Mouse (Mus musculus) kidney, postnatal 4 days (tissue): Measurements from ENCODE around the gene Pik3r6.

ENCODE experiments used
- DNase-seq, 2 experiments: peaks; one replicate each; pipeline ENCODE4 v3.0.0; 2021; ENCODE audit warnings: mixed read lengths in 2 of 2

Gene Pik3r6

DNA sequence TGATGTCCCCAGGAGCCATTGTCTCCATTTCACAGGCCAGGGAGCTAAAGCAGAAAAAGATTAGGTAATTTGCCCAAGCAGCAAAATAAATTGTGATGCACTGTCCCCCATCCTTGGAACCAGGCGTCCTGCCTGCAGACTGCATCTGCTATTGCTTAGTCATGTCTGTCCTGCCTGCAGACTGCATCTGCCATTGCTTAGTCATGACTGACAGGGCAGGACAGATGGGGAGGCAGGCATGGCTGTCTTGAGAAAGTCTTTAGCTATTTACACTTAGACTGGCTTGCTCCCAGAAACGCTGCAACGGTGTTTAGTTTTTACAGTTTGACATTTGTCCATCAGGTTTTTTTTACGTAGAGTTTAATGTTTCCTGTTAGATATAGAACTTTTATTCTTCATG, 33.6 kb downstream of the Pik3r6 start:
- DNase-seq = peak in 1 of 2 experiments; percentile 22

DNA sequence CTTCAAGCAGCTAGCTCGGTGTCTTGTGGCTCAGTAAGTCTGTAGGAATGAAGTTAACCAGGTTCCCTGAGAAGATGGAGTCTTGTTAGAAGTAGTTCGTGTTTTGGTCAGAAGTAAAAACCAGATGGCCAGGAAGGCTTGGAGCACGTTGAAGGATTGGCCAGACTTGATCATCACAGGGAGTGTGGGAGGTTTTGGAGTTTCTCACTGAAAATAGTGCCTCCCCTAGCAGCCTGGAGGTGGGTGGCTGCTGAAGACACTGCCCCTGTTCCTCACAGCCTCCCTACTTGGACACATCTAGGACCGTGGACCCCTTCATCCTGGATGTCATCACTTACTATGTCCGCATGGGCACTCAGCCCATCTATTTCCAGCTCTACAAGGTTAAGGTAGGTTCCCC, 36.8 kb downstream of the Pik3r6 start:
- DNase-seq = no peak

GRCm38 (mm10) chr11:68544554-68544953, 41.7 kb downstream of the Pik3r6 start:
- DNase-seq = peak; percentile 68 to 73

GRCm38 (mm10) chr11:68545172-68545571, 42.4 kb downstream of the Pik3r6 start:
- DNase-seq = no peak

GRCm38 (mm10) chr11:68545682-68546222, 42.9 kb downstream of the Pik3r6 start:
- DNase-seq = no peak

DNA sequence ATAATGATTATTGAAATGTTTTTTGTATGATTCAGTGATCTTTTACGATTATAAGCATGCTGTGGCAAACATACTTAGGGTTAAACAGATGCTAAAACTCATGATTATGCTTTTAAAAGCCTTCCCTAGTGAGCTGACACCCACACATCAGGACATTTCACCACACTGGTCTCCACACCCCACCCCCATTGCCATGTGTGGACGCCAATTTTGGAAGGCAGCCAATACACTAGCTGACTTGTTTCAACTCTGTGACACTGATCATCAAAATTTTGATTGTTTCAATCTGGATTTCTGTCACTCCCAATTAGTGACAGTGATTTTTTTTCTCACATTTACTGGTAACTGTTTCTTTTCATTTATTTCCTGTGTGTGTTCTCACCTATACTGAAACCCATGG, 44.7 kb downstream of the Pik3r6 start:
- no peak for DNase-seq

DNA sequence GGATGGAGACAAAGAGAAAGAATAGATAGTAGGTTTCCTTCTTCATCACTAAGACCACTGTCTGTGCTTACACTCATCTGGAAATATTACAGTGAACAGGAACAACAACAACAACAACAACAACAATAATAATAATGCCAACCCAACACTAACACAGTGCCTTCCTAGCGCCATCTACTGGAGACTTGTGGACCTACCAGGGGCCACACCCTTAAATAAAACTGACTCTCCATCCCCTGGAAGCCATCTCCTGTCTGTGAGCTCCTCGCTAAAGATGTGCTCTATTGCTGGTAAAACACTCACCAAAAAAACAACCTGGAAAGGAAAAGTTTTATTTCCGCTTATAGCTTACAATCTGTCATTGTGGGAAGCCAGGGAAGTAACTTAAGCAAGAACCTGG, 46.8 kb downstream of the Pik3r6 start:
- no peak for DNase-seq

GRCm38 (mm10) chr11:68550358-68550757, 47.5 kb downstream of the Pik3r6 start:
- DNase-seq = no peak

GRCm38 (mm10) chr11:68553981-68554471, 51.2 kb downstream of the Pik3r6 start:
- DNase-seq = peak; percentile 71 to 76

- peak; percentile 84 to 89 for DNase-seq
These were observed 53.2 kb downstream of the Pik3r6 start, which contains the start of gene Mfsd6l for GRCm38 (mm10) chr11:68555918-68556584. Gene Mfsd6l, plus strand, starts transcription at chr11:68556186.

DNA sequence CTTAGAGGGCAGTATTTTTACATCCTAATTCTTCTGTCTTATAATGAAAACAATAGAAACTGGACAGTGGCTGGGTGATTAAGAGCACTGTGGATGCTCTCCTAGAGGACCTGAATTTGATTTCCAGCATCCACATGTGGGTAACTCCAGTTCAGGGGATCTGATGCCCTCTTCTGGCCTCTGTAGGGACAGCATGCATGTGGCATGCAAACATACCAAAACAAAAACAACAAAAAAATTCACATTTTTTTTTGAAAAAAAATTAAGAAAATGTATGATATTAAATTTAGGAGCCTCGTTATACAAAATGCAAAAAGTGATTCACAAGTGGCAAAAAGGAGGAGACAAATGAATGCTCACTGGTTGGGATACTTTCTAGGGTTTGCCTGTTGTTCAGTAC, 56.7 kb downstream of the Pik3r6 start:
- DNase-seq = peak; percentile 37 to 42

DNA sequence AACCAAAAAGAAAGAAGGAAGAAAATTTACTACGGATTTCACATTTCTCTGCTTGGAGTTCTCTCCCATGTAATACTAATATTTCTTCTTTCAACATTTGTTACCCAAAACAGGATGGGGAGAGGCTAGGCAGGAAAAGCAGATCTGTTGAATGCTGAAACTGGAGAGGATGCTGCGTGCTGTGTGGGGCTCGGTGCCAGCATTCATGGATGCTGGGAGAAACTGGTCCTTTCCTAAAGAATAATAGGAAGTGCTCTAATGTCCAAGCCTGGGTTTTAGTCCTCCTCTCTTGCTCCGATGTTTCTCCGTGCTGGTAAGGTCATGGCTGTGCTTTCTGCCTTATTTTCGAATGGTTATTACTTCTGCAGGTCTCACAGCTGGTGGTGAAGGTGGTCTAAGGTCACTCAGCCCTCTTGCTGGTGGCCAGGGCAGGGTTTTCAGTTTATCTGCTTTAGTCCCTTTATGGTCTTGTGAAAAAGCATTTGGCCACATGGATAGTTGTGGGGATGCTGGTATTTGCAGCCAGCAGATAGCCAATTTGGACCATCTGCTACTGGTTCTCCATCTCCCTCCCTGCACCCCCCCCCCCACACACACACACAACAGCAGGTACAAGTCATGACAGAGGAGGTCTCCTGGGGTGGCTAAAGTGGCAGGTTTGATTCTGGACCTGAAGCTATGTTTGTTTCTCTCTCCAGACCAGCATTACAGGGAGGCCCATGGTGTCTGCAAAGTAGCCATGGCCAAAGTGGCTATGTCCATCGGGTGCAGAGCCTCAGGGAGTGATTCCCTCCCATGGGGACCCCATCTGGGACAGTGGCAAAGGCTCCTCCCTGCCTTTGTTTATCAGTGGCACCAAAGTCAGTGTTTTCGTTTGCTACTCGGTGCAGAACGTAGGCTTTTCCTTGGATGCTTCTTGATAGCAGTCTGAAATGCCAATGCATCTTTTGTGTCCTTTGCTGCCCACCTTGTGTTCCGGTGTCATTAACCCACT, 59.4 kb downstream of the Pik3r6 start:
- DNase-seq = peak; percentile 46 to 50

GRCm38 (mm10) chr11:68564356-68565031, 61.7 kb downstream of the Pik3r6 start:
- DNase-seq = no peak

- no peak for DNase-seq
These were observed 62.2 kb downstream of the Pik3r6 start for GRCm38 (mm10) chr11:68565032-68565429.

GRCm38 (mm10) chr11:68566447-68567059, 63.7 kb downstream of the Pik3r6 start:
- DNase-seq = peak; percentile 84 to 88

GRCm38 (mm10) chr11:68570861-68571260, 68.0 kb downstream of the Pik3r6 start:
- DNase-seq = peak; percentile 55 to 63

GRCm38 (mm10) chr11:68577076-68577475, 74.3 kb downstream of the Pik3r6 start:
- no peak for DNase-seq

DNA sequence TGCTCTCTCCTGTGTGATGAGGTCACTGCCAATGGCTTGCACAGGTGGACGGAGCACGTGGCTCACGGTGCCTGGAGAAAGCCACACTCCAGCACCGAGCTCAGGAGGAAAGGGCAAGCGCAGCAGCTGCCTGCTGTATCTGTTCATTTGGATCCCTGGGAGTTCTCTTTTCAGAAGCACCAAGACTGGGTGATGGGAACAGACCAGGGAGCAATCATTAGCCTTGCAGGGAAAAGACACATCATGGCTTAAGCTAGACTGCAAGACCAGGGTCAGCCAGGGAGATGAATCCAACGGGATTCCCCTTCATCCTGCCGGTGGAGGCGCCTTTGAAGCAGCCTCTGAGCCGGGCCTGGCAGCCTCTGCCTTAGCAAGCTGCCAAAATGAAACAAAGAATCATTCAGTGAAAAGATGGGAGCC, 76.7 kb downstream of the Pik3r6 start:
- peak; percentile 46 to 62 for DNase-seq

- DNase-seq = no peak
These were observed 77.7 kb downstream of the Pik3r6 start for GRCm38 (mm10) chr11:68580566-68580965.

GRCm38 (mm10) chr11:68583225-68583624, 80.4 kb downstream of the Pik3r6 start:
- DNase-seq = no peak

GRCm38 (mm10) chr11:68583906-68584480, 81.2 kb downstream of the Pik3r6 start:
- DNase-seq = peak; percentile 53 to 54

DNA sequence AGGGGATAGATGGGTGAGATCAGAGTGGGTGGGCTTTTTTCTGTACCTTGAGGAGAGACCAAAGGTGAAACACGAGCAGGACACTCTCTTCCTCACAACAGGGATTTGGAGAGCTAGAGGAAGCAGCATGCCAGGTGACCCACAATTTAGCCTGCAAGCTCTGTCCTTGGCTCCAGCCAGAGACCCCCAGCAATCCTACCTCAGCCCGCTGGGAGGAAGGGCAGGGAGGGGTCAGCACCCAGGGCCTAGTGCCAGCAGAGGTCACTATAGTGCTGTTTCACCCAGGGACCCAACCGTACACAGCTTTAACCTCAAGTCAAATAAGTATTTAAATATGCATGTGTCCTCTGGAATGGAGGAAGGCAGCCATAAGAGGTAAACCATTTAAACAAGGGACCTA, 83.1 kb downstream of the Pik3r6 start:
- DNase-seq = peak; percentile 62 to 71
